Mouse (Mus musculus) MEL (cell line): ENCODE measurements around the gene Fdxr.

Source experiments
- CTCF ChIP-seq, 3 experiments: IDR thresholded peaks in 2 of 3; conservative IDR thresholded peaks in 1 of 3; 2 replicates each; pipeline ENCODE4 v1.5.1; 2011 to 2012; ENCODE audit warnings: low read length in 3 of 3, low read depth in 2 of 3, mild to moderate bottlenecking in 2 of 3, improper control_type of control experiment in 1 of 3, inconsistent platforms in 1 of 3, mixed read lengths in 1 of 3, moderate library complexity in 1 of 3; ENCODE audit not compliant: control insufficient read depth in 1 of 3, insufficient read depth in 1 of 3, poor library complexity in 1 of 3, severe bottlenecking in 1 of 3
- GATA1 ChIP-seq: IDR thresholded peaks from 2 replicates; pipeline ENCODE4 v1.6.1; 2011; ENCODE audit warnings: low read depth, low read length, improper control_type of control experiment
- MAZ ChIP-seq: IDR thresholded peaks from 2 replicates; pipeline ENCODE4 v1.6.1; 2012; ENCODE audit warnings: low read depth, mild to moderate bottlenecking, inconsistent platforms, low read length, improper control_type of control experiment
- TAL1 ChIP-seq: IDR thresholded peaks from 2 replicates; pipeline ENCODE4 v1.6.1; 2012; ENCODE audit warnings: mild to moderate bottlenecking, inconsistent platforms, low read length, moderate library complexity, mixed read lengths

DNA sequence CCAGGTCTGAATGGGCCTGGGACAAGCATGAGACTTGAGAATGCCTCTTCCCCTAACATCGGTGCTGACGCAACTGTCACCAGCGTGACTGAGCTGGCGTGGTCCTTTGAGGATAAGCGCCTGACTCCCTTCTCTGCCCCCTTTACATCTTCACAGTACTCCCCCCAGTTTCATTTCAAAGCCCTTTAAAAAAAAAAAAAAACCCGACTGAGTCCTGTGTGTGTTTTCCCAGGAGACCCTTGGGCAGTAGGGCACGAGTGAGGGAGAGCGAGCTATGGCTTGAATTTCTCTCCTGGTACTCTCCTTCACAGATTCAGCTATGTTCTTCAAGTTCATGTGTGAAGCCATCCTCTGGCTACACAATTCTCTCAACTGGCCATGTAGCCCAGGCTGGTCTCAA lies 21.3 kb upstream of the Fdxr start:
- TF ChIP-seq CTCF (IDR thresholded peaks at IDR 0.05 in 2 of 3, conservative IDR thresholded peaks at IDR 0.05 in 1 of 3; ENCODE audit: control insufficient read depth in 1 of 3, insufficient read depth in 1 of 3, low read depth in 2 of 3, low read length in 3 of 3, poor library complexity in 1 of 3, severe bottlenecking in 1 of 3) = no peak
- no peak for TF ChIP-seq TAL1
- TF ChIP-seq MAZ = no peak
- TF ChIP-seq GATA1 = no peak
